Mouse (Mus musculus): ENCODE data around the gene Mylk. TPM values are rescaled to one million over a fixed set of nuclear protein-coding genes. Genes with fewer than 3 reads are reported as not detected.

Mylk gene
- polyA plus RNA-seq, 1 experiment from 2014 or later, result 3.9 TPM

DNA sequence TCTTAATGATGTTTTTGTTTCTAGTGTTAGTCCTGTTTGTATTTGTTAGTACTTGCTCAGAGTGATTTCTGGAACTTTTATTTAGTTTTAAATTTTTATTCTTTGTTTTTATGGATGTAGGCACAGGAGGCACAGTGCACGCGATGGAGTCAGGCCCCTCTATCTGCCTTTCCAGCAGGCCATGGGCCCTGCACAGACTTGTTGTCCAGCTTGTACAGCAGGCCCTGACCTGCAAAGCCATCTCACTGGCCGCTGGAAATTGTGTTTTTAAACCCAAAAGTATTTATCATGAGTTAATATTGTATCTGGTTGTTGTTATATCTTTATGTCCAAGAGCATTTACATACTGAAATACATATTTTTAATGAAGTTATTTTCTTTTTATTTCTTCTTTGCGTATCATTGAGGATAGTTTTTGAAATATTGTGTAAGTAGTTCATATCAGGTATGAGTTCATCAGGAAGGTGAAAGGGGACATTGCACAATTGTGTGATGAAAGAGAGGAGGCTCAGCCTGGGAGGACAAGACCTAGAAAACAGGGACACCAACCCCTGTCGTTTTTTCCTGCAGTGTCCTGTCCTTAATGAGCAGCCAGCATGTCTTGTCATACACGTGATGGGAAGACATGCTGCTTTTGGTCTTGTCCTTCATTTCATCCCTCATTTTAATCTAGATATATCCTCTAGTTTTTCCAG is 301.2 kb downstream of the Mylk start:
- H3K9me3 ChIP-seq (ENCODE audit: control insufficient read depth, low read length), result no peaks in the 10 kb centered on the region
- no peaks in the 10 kb centered on the region for H3K36me3 ChIP-seq (ENCODE audit: control insufficient read depth, insufficient read depth, low read length)
- no peak overlapping the region for H3K9ac ChIP-seq (ENCODE audit: low read length)
- no peak overlapping the region for H3K27ac ChIP-seq (ENCODE audit: low read depth, low read length)
- ATAC-seq (replicated peaks; ENCODE audit: low FRiP score), result no peak
- H3K4me3 ChIP-seq (ENCODE audit: low read depth, low read length), result no peak overlapping the region
- no peaks in the 10 kb centered on the region for H3K4me1 ChIP-seq (replicated peaks; ENCODE audit: control insufficient read depth, insufficient read depth, low read length)
- DNase-seq (ENCODE audit: low spot score), result no peak
- no peak overlapping the region for H3K4me2 ChIP-seq (ENCODE audit: low read depth, low read length, severe bottlenecking)
- H3K27me3 ChIP-seq (ENCODE audit: control insufficient read depth, insufficient read depth, low read length), result peaks cover 2% of the 10 kb centered on the region; the same call in 1 of the 2 replicates
- 88% methylated on average over 6 of the region's 6 CpGs for WGBS

DNA sequence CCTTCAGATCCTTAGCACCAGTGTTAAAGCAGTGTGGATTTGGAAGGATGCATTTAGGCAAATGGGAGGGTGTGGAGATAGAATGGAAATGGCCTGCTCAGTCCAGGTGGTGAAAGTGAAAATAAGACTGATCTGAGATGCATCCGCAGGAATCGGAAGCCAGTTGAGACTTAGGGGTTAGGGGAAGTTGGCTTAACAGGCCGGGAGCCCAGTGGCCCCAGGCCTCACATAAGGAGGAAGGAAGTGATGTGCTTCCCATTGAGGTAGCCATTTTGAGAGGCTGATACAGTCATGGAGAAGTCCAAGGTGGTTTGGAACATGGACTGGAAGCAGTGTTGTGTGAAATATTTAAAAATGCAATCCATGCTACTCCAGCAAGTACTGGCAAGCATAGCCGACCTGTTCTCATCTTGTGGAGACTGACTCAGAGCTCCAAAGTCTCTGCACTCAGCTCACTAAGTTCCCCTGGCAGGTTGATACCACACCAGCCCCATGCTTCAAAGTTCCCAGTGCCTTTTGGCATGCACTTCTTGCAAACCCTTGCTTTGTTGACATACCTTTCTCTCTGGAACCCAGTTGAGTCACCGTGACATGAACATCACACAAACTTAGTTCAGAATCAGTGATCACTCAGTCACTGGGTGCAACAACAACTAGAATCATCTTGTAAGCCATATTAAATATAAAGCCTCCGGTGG is 302.4 kb downstream of the Mylk start:
- H3K27ac ChIP-seq (ENCODE audit: low read depth, low read length), result no peak overlapping the region
- no peak overlapping the region for H3K9ac ChIP-seq (ENCODE audit: low read length)
- H3K36me3 ChIP-seq (ENCODE audit: control insufficient read depth, insufficient read depth, low read length), result no peaks in the 10 kb centered on the region
- DNase-seq (ENCODE audit: low spot score), result no peak
- 91% methylated on average over 6 of the region's 6 CpGs for WGBS
- H3K4me2 ChIP-seq (ENCODE audit: low read depth, low read length, severe bottlenecking), result no peak overlapping the region
- H3K27me3 ChIP-seq (ENCODE audit: control insufficient read depth, insufficient read depth, low read length), result peaks cover 2% of the 10 kb centered on the region; the same call in 1 of the 2 replicates
- no peak overlapping the region for H3K4me3 ChIP-seq (ENCODE audit: low read depth, low read length)
- H3K4me1 ChIP-seq (replicated peaks; ENCODE audit: control insufficient read depth, insufficient read depth, low read length), result no peaks in the 10 kb centered on the region
- no peaks in the 10 kb centered on the region for H3K9me3 ChIP-seq (ENCODE audit: control insufficient read depth, low read length)
- ATAC-seq (replicated peaks; ENCODE audit: low FRiP score), result no peak

DNA sequence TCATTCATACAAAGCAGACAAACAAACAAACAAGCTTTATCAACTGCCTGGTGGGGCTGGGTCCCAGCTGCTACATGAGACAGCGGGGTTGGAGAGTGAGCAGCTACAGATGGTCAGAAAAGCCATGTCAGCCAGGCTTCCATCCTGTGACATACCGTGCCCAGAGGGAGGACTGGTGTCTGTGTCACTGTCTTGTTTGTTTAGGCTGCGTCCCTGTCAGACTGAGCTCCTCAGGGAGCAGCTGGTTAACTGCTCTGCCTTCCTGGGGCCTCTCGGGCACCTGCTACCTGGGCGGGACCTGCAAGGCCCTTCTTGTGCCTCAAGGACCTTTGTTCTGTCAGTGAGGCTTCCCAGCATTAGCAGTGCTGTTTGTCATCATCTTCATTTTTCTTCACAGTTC is 306.1 kb downstream of the Mylk start:
- no peak for ATAC-seq (replicated peaks; ENCODE audit: low FRiP score)
- H3K27ac ChIP-seq (ENCODE audit: low read depth, low read length), result no peak overlapping the region

More for the DNA sequence above, 306.1 kb downstream of the Mylk start:
- WGBS, result 72% methylated on average over 5 of the region's 5 CpGs
- no peaks in the 10 kb centered on the region for H3K36me3 ChIP-seq (ENCODE audit: control insufficient read depth, insufficient read depth, low read length)
- H3K4me3 ChIP-seq (ENCODE audit: low read depth, low read length), result no peak overlapping the region
- no peak for DNase-seq (ENCODE audit: low spot score)
- H3K4me2 ChIP-seq (ENCODE audit: low read depth, low read length, severe bottlenecking), result no peak overlapping the region
- no peak overlapping the region for H3K9ac ChIP-seq (ENCODE audit: low read length)
- no peaks in the 10 kb centered on the region for H3K9me3 ChIP-seq (ENCODE audit: control insufficient read depth, low read length)
- H3K27me3 ChIP-seq (ENCODE audit: control insufficient read depth, insufficient read depth, low read length), result peaks cover 2% of the 10 kb centered on the region; the same call in 1 of the 2 replicates
- H3K4me1 ChIP-seq (replicated peaks; ENCODE audit: control insufficient read depth, insufficient read depth, low read length), result no peaks in the 10 kb centered on the region

Other genes with a start within 250 kb of the Mylk start
- gene Kalrn, start 171.7 kb upstream of the Mylk start, polyA plus RNA-seq (2014; fragmentation: Nextera tagmentation; extraction: Ambion mirVana), result 21.3 and 22.4 TPM in 2 replicates
- gene Ropn1, start 95.3 kb upstream of the Mylk start, polyA plus RNA-seq (2014; fragmentation: Nextera tagmentation; extraction: Ambion mirVana), result not detected in 2 replicates
- 11.1 and 13.3 TPM in 2 replicates for gene Ccdc14, start 54.6 kb upstream of the Mylk start, polyA plus RNA-seq (2014; fragmentation: Nextera tagmentation; extraction: Ambion mirVana)